Mouse (Mus musculus) heart, adult 2 months (tissue): ENCODE measurements around the gene Raet1e. TPM values are rescaled to one million over a fixed set of nuclear protein-coding genes. Genes with fewer than 3 reads are reported as not detected.
"Not testable (repeated sequence)": the region's sequence is repeated elsewhere in the genome, so short reads cannot be mapped to it uniquely, and the experiment has no call there.

ENCODE experiments used
- DNase-seq, 2 experiments: peaks; one replicate each; pipeline ENCODE4 v3.0.0; 2021
- H3K27ac ChIP-seq: fragments of 200-600 bp; 2 replicates; pipeline ENCODE4 v1.8.1; 2022
- H3K27me3 ChIP-seq: fragments of 200-500 bp; 2 replicates; pipeline ENCODE4 v1.6.1; 2012; ENCODE audit warnings: mild to moderate bottlenecking, low read length, inconsistent platforms, mixed read lengths; ENCODE audit not compliant: control insufficient read depth, insufficient read depth
- H3K36me3 ChIP-seq: fragments of 200-500 bp; 2 replicates; pipeline ENCODE4 v1.6.1; 2012; ENCODE audit warnings: low read length, inconsistent platforms; ENCODE audit not compliant: control insufficient read depth, insufficient read depth
- H3K4me1 ChIP-seq: fragments of 200-500 bp; 2 replicates; pipeline ENCODE4 v1.6.1; 2011; ENCODE audit warnings: low read length; ENCODE audit not compliant: control insufficient read depth, insufficient read depth
- H3K4me3 ChIP-seq: fragments of 200-600 bp; 2 replicates; pipeline ENCODE4 v1.8.1; 2022
- H3K79me2 ChIP-seq: fragments of 200-500 bp; replicated peaks from 2 replicates; pipeline ENCODE4 v1.6.1; 2012; ENCODE audit warnings: mild to moderate bottlenecking, inconsistent platforms, low read length, moderate library complexity, mixed read lengths; ENCODE audit not compliant: control insufficient read depth, insufficient read depth
- H3K9ac ChIP-seq: fragments of 200-500 bp; 2 replicates; pipeline ENCODE4 v1.6.1; 2012; ENCODE audit warnings: low read depth, mild to moderate bottlenecking, control low read depth, inconsistent platforms, low read length, mixed read lengths
- CTCF ChIP-seq: fragments of 200-600 bp; IDR thresholded peaks from 2 replicates; pipeline ENCODE4 v1.8.1; 2022; ENCODE audit warnings: antibody characterized with exemption, mild to moderate bottlenecking, moderate library complexity
- WGBS: fragments of 180-500 bp; shearing (Covaris S2); methylation state at CpG from one replicate; pipeline ENCODE4 v1.1.7; 2018; 5-methylcytosine and 5-hydroxymethylcytosine counted together
- intact Hi-C: fragments of 180-260 bp; cut with DNase I; formaldehyde crosslinking; loops from one replicate; pipeline ENCODE4 v1.15.1; 2025
- polyA plus RNA-seq: library from polyadenylated mRNA; depleted of rRNA; stranded (reverse); fragments of >200 nt; gene quantifications from 2 replicates; pipeline ENCODE4 v1.2.3, GENCODE M21; 2012; rRNA removed
- total RNA-seq, 2 experiments: library from RNA; stranded (reverse); gene quantifications; 2 replicates each; pipeline ENCODE4 v1.2.3; 2021

Raet1e gene
- total and polyA plus RNA-seq, 3 experiments: 0.23 TPM; not detected in 2

DNA sequence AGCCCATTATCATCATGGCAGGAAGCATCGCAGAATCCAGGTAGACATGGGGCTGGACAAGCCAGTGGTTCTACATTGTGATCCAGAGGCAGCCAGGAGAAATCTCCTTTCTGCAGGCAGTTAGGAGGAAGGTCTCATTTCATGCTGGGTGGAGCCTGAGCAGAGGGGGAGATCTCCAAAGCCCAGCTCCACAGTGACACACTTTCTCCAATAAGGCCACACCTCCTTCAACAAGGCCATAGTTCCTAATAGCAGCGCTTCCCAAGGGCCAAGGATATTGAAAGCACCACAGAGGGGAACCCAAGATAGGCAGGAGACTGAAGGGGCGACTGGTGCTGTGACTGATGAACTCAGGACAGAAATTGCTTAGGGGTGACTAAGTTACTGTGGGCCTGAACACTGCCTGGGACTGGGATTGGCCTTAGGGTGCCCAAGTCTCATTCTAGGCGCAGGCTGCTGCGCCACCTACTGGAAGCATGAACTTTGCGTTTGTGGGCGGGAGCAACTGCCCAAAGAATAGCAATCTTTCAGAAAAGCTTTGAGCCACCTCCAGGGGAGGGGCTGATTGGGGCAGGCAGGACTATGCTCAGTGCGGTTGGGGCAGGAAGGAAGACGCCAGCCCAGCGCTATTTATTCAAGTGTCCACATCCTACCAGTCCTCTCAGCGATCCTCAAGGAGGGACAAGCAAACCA, 244.0 kb downstream of the Raet1e start:
- H3K9ac ChIP-seq, H3K27me3 ChIP-seq, intact Hi-C loops, H3K79me2 ChIP-seq, H3K36me3 ChIP-seq, H3K4me3 ChIP-seq, H3K4me1 ChIP-seq, H3K27ac ChIP-seq: not testable (repeated sequence)
- DNase-seq: peak; percentile 45 to 57
- WGBS: 4% methylated on average over 9 of the region's 11 CpGs
- peak; percentile 58 for TF ChIP-seq CTCF

- peak; percentile 21 to 33 for DNase-seq
- H3K27me3 ChIP-seq, H3K27ac ChIP-seq, H3K4me1 ChIP-seq, H3K36me3 ChIP-seq, H3K4me3 ChIP-seq, H3K9ac ChIP-seq, H3K79me2 ChIP-seq, intact Hi-C loops: not testable (repeated sequence)
- WGBS: 22% methylated on average over 1 of the region's 8 CpGs
These were observed 255.5 kb downstream of the Raet1e start for GRCm38 (mm10) chr10:22413702-22414494.

Other genes starting within 250 kb of the Raet1e start
- gene 4930444G20Rik, start 90.5 kb upstream of the Raet1e start, total RNA-seq: not detected
- not detected in 2 replicates for gene 4930444G20Rik, start 90.5 kb upstream of the Raet1e start, polyA plus RNA-seq
- gene E030030I06Rik, start 9.3 kb upstream of the Raet1e start, total RNA-seq: 1 to 10 TPM in 1 of 2 experiments, under 1 TPM in 1; 0.86 to 1.2 TPM
- gene E030030I06Rik, start 9.3 kb upstream of the Raet1e start, polyA plus RNA-seq: 1.4 and 8.7 TPM in 2 replicates
- not detected for gene H60b, start within 50 bp of the Raet1e start, total RNA-seq
- gene H60b, start within 50 bp of the Raet1e start, polyA plus RNA-seq: not detected in 2 replicates
- not detected for gene Raet1d, start 202.0 kb downstream of the Raet1e start, total RNA-seq
- 0.08 TPM in 1 of 2 replicates, not detected in the other for gene Raet1d, start 202.0 kb downstream of the Raet1e start, polyA plus RNA-seq